Mouse (Mus musculus): ENCODE measurements around the gene Alcam. TPM values are rescaled to one million over a fixed set of nuclear protein-coding genes. Genes with fewer than 3 reads are reported as not detected.

Gene Alcam
- polyA plus RNA-seq, 1 experiment from 2014 or later = 15.2 TPM

DNA sequence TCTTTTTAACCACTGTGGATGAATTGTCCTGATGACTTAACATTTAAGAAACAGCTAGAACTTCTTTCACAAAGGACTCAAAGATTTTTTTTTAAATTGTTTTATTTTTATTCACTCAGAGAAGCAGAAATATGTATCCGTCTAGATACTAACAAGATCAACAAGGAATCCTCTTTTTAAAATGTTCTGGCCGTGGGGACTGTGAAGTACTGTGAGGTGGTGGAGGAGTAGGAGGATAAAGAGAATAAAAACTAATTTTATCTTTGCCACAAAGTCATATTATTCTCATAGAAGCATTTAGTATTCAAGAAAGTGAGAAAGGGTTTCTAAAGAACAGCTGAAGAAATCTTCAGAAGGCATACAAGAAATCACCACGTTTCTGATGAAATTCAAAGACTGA lies 54.8 kb downstream of the Alcam start:
- H3K27me3 ChIP-seq = no peaks in the 10 kb centered on the region
- no peaks in the 10 kb centered on the region for H3K36me3 ChIP-seq (ENCODE audit: poor library complexity, severe bottlenecking)
- WGBS = 86% methylated on average over 3 of the region's 3 CpGs
- H3K4me3 ChIP-seq = no peak overlapping the region
- H3K27ac ChIP-seq = no peak overlapping the region
- H3K4me1 ChIP-seq = no peaks in the 10 kb centered on the region
- H3K9ac ChIP-seq = no peak overlapping the region
- H3K9me3 ChIP-seq (replicated peaks) = no peaks in the 10 kb centered on the region
- no peak for ATAC-seq
- no peak overlapping the region for H3K4me2 ChIP-seq

GRCm38 (mm10) chr16:52386781-52387300 lies 67.0 kb downstream of the Alcam start:
- Histone ChIP-seq H3K36me3 (ENCODE audit: poor library complexity, severe bottlenecking) (no peaks in the 10 kb centered on the region), H3K4me2 (no peak overlapping the region), H3K4me3 (no peak overlapping the region), H3K9me3 (replicated peaks) (no peaks in the 10 kb centered on the region), H3K27ac (no peak overlapping the region), H3K9ac (no peak overlapping the region), H3K27me3 (no peaks in the 10 kb centered on the region), H3K4me1 (peaks cover 22% of the 10 kb centered on the region)
- WGBS = 10% methylated on average over 5 of the region's 5 CpGs
- peak; percentile 89 for ATAC-seq

GRCm38 (mm10) chr16:52383456-52384185 lies 70.3 kb downstream of the Alcam start:
- WGBS = 62% methylated on average over 13 of the region's 13 CpGs
- no peaks in the 10 kb centered on the region for H3K36me3 ChIP-seq (ENCODE audit: poor library complexity, severe bottlenecking)
- no peak for ATAC-seq
- no peak overlapping the region for H3K4me2 ChIP-seq
- H3K27me3 ChIP-seq = no peaks in the 10 kb centered on the region
- H3K4me1 ChIP-seq = peaks cover 22% of the 10 kb centered on the region
- H3K27ac ChIP-seq = no peak overlapping the region
- H3K4me3 ChIP-seq = no peak overlapping the region
- H3K9ac ChIP-seq = no peak overlapping the region
- H3K9me3 ChIP-seq (replicated peaks) = no peaks in the 10 kb centered on the region

DNA sequence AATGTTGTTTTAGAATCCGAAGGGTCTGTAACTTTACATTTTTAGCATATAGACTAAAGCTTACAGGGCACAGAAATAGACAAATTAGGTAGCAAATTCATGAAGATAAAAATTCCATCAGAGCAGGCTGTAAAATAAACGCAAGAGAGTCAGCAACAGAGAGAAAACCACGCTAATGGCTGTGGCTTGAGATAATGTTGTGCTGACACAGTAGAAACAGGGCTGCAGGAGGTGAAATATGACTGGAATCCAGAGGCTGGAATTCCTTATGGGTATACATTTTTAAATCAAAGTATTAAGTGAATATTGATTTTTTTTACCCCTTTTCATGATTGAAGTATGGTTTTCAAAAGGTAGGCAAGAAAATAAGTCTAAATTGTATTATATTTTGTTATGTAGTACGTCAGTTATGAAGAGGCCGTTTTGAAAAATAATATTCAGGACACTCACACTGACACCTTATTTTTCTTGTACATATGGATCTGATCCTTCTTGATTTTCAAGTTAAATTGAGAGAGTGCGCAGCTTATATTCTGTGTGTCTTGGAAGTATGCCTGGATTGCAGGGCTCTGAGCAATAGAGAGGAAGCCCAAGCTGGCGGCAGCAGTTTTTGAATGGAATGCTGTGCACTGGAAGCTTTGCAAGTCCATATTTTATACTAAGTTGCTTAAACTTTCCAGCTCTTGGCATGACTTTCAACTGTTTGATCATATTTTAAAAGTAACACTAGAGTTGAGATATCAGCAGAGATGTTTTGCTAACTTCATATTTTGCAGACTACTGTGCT lies 74.9 kb downstream of the Alcam start:
- peaks cover 9% of the 10 kb centered on the region; the same call in 1 of the 2 replicates for H3K4me1 ChIP-seq
- H3K4me2 ChIP-seq = no peak overlapping the region
- no peaks in the 10 kb centered on the region for H3K27me3 ChIP-seq
- no peaks in the 10 kb centered on the region for H3K36me3 ChIP-seq (ENCODE audit: poor library complexity, severe bottlenecking)
- no peak overlapping the region for H3K4me3 ChIP-seq
- H3K9ac ChIP-seq = no peak overlapping the region
- H3K9me3 ChIP-seq (replicated peaks) = no peaks in the 10 kb centered on the region
- H3K27ac ChIP-seq = no peak overlapping the region
- 84% methylated on average over 7 of the region's 7 CpGs for WGBS
- ATAC-seq = no peak; the same call in 1 of the 2 replicates

- Histone ChIP-seq H3K4me1 (no peaks in the 10 kb centered on the region), H3K27me3 (no peaks in the 10 kb centered on the region), H3K36me3 (ENCODE audit: poor library complexity, severe bottlenecking) (no peaks in the 10 kb centered on the region), H3K9ac (no peak overlapping the region), H3K4me2 (no peak overlapping the region), H3K9me3 (replicated peaks) (no peaks in the 10 kb centered on the region), H3K27ac (no peak overlapping the region), H3K4me3 (no peak overlapping the region)
- 93% methylated on average over 2 of the region's 2 CpGs for WGBS
- ATAC-seq = no peak
Measured at GRCm38 (mm10) chr16:52376827-52377226, 77.0 kb downstream of the Alcam start.

- Histone ChIP-seq H3K9ac (no peak overlapping the region), H3K4me3 (no peak overlapping the region), H3K4me1 (no peaks in the 10 kb centered on the region), H3K9me3 (replicated peaks) (no peaks in the 10 kb centered on the region), H3K27ac (no peak overlapping the region), H3K4me2 (no peak overlapping the region), H3K36me3 (ENCODE audit: poor library complexity, severe bottlenecking) (no peaks in the 10 kb centered on the region), H3K27me3 (no peaks in the 10 kb centered on the region)
- WGBS = 81% methylated on average over 2 of the region's 2 CpGs
- no peak for ATAC-seq
Measured at GRCm38 (mm10) chr16:52371956-52372355, 81.9 kb downstream of the Alcam start.

GRCm38 (mm10) chr16:52368521-52368920 lies 85.4 kb downstream of the Alcam start:
- no peaks in the 10 kb centered on the region for H3K27me3 ChIP-seq
- no peaks in the 10 kb centered on the region for H3K9me3 ChIP-seq (replicated peaks)
- no peak for ATAC-seq
- H3K4me2 ChIP-seq = no peak overlapping the region
- H3K4me3 ChIP-seq = no peak overlapping the region
- H3K36me3 ChIP-seq (ENCODE audit: poor library complexity, severe bottlenecking) = no peaks in the 10 kb centered on the region
- no peak overlapping the region for H3K9ac ChIP-seq
- H3K4me1 ChIP-seq = peaks cover 5% of the 10 kb centered on the region
- no peak overlapping the region for H3K27ac ChIP-seq
- 94% methylated on average over 5 of the region's 5 CpGs for WGBS

DNA sequence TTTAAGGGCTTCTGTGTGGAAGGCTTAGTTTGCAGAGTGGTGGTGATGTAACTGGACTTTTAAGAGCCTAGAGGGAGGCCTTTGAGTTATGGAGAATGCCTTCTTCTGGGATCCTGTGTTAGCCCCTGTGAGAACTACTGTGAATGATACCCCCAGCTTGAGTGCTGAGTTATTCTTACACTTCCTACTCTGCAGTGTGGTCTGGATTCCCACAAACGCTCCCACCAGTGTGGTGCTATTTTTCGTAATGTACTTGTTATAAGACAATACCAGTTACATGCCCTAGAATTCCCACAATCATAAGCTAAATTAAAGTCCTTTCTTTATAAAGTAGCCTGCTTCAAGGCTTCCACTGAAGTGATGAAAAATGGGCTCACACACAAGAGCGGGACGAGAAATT lies 87.0 kb downstream of the Alcam start:
- H3K27ac ChIP-seq = no peak overlapping the region
- H3K9ac ChIP-seq = no peak overlapping the region

DNA sequence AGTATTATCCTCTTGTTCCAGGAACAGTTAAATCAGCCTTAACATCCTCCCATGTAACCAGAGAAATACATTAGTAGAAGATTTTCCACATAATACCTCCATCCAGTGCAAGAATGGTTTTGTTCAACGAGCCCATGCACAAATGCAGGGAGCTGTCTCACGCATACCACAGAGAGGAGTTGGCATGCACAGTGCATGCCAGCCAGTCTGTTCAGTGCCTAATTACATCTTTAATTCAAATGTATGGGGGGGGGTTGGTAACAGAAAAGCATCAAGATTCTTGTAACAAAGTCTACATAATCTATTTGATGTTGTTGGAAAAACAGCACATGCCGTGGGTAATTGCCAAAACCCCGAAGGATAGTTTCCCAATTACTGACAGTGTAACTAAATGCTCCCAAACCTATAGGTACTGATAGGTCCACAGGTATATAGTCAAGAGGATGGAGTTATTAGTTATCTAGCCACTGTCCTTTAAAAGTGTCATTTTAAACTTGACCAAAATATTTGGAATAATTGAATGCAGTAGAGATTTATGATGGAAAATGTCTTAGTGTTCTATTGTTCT lies 89.8 kb downstream of the Alcam start:
- peak; percentile 90 for ATAC-seq
- H3K4me3 ChIP-seq = no peak overlapping the region
- no peak overlapping the region for H3K4me2 ChIP-seq
- no peak overlapping the region for H3K27ac ChIP-seq
- peaks cover 8% of the 10 kb centered on the region for H3K4me1 ChIP-seq
- H3K9me3 ChIP-seq (replicated peaks) = no peaks in the 10 kb centered on the region
- H3K27me3 ChIP-seq = no peaks in the 10 kb centered on the region
- H3K9ac ChIP-seq = no peak overlapping the region
- no peaks in the 10 kb centered on the region for H3K36me3 ChIP-seq (ENCODE audit: poor library complexity, severe bottlenecking)
- WGBS = 52% methylated on average over 4 of the region's 4 CpGs

More for the DNA sequence above, 87.0 kb downstream of the Alcam start:
- no peak for ATAC-seq
- Histone ChIP-seq H3K27me3 (no peaks in the 10 kb centered on the region), H3K9me3 (replicated peaks) (no peaks in the 10 kb centered on the region), H3K36me3 (ENCODE audit: poor library complexity, severe bottlenecking) (no peaks in the 10 kb centered on the region), H3K4me1 (peaks cover 8% of the 10 kb centered on the region), H3K4me2 (no peak overlapping the region), H3K4me3 (no peak overlapping the region)
- 91% methylated on average over 4 of the region's 4 CpGs for WGBS

GRCm38 (mm10) chr16:52343467-52344033 lies 110.3 kb downstream of the Alcam start:
- Histone ChIP-seq H3K36me3 (ENCODE audit: poor library complexity, severe bottlenecking) (no peaks in the 10 kb centered on the region), H3K4me1 (no peaks in the 10 kb centered on the region), H3K4me3 (no peak overlapping the region), H3K9ac (no peak overlapping the region), H3K27ac (no peak overlapping the region), H3K4me2 (no peak overlapping the region), H3K27me3 (no peaks in the 10 kb centered on the region), H3K9me3 (replicated peaks) (no peaks in the 10 kb centered on the region)
- no peak for ATAC-seq
- 89% methylated on average over 2 of the region's 2 CpGs for WGBS

DNA sequence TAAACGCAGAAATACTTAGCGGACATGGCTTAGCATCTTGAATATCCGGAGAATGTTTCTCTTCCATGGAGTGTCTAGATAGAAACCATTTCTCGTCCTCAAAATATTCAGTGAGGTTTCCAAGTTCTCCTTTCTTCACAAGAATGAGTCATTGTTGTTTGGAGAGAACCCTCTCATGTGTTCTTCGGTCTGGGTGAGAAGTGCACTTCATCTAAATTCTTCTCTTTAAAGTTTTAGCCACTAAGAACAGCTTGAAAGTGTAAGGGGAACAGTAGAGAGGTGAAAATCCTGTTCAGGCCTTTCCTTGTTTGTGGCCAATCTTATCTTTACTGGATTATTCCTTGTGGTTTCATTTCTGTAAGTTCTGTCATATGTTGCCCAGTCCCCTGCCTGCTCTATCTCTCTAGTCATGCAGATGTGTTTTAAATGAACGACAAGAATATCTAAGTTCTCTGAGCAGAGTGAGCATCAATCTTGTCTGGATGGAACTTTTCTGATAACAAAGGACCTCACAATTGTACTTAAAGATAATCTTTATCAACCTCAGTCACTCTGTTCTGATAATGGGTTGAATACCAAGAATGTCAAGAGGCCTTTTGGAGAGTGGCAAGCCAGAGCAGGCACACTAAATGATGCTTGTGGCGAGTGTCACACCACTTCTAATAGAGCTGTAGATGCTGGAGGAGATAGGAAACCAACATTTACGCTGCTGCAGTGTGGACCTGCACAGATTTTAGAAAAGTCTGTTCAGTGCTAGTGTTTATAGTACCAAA lies 111.0 kb downstream of the Alcam start:
- no peak for ATAC-seq
- Histone ChIP-seq H3K9me3 (replicated peaks) (no peaks in the 10 kb centered on the region), H3K36me3 (ENCODE audit: poor library complexity, severe bottlenecking) (no peaks in the 10 kb centered on the region), H3K9ac (no peak overlapping the region), H3K4me1 (no peaks in the 10 kb centered on the region), H3K27ac (no peak overlapping the region), H3K4me3 (no peak overlapping the region), H3K27me3 (no peaks in the 10 kb centered on the region), H3K4me2 (no peak overlapping the region)
- WGBS = 86% methylated on average over 8 of the region's 8 CpGs
